Mouse (Mus musculus) liver, embryonic 14.5 days (tissue): ENCODE data around the gene Vamp8. TPM values are rescaled to one million over a fixed set of nuclear protein-coding genes. Genes with fewer than 3 reads are reported as not detected.

ENCODE experiments used
- ATAC-seq: fragments of 200-750 bp; cut with Nextera tagmentation; 2 replicates; pipeline ENCODE4 v1.8.0; 2017; ENCODE audit warnings: moderate number of reproducible peaks, mild to moderate bottlenecking, moderate library complexity; ENCODE audit not compliant: insufficient read depth
- DNase-seq, 3 experiments: peaks; one replicate each; pipeline ENCODE4 v3.0.0-alpha.2; 2012 to 2013; ENCODE audit warnings: low read depth in 3 of 3, low spot score in 3 of 3
- H3K27ac ChIP-seq: fragments of 300-500 bp; sonication (generic); 2 replicates; pipeline ENCODE4 v1.5.1; 2014; ENCODE audit warnings: moderate library complexity, mild to moderate bottlenecking, control low read depth, inconsistent platforms
- H3K27me3 ChIP-seq: fragments of 300-500 bp; sonication (generic); 2 replicates; pipeline ENCODE4 v1.6.1; 2014; ENCODE audit warnings: mild to moderate bottlenecking, low read length, moderate library complexity; ENCODE audit not compliant: control insufficient read depth, insufficient read depth
- H3K36me3 ChIP-seq: fragments of 300-500 bp; sonication (generic); replicated peaks from 2 replicates; pipeline ENCODE4 v1.6.1; 2014; ENCODE audit warnings: low read depth; ENCODE audit not compliant: control insufficient read depth, insufficient read depth
- H3K4me1 ChIP-seq, 2 experiments: fragments of 200-500 bp in 1 of 2; fragments of 300-500 bp in 1 of 2; sonication (generic) in 1 of 2; replicated peaks; 2 replicates each; pipeline ENCODE4 v1.6.1; 2012 to 2014; ENCODE audit warnings: antibody characterized with exemption in 1 of 2, inconsistent platforms in 1 of 2, low read length in 1 of 2; ENCODE audit not compliant: control insufficient read depth in 2 of 2, insufficient read depth in 2 of 2
- H3K4me2 ChIP-seq: fragments of 300-500 bp; sonication (generic); 2 replicates; pipeline ENCODE4 v1.6.1; 2014; ENCODE audit warnings: low read depth, mild to moderate bottlenecking, control low read depth, moderate library complexity
- H3K4me3 ChIP-seq, 2 experiments: fragments of 200-500 bp in 1 of 2; fragments of 300-500 bp in 1 of 2; sonication (generic) in 1 of 2; 2 replicates each; pipeline ENCODE4 v1.5.1; 2012 to 2014; ENCODE audit warnings: low read depth in 2 of 2, low read length in 2 of 2, mild to moderate bottlenecking in 2 of 2, control low read depth in 1 of 2, inconsistent platforms in 1 of 2, moderate library complexity in 1 of 2; ENCODE audit not compliant: insufficient read depth in 1 of 2
- H3K9ac ChIP-seq: fragments of 300-500 bp; sonication (generic); replicated peaks from 2 replicates; pipeline ENCODE4 v1.6.1; 2014; ENCODE audit warnings: mild to moderate bottlenecking, control low read depth, moderate library complexity
- H3K9me3 ChIP-seq: fragments of 300-500 bp; sonication (generic); 2 replicates; pipeline ENCODE4 v1.6.1; 2016; ENCODE audit warnings: low read length, mixed read lengths; ENCODE audit not compliant: control insufficient read depth
- CTCF ChIP-seq: IDR thresholded peaks from 2 replicates; pipeline ENCODE4 v1.5.1; 2016; ENCODE audit warnings: antibody characterized with exemption, low read depth, control low read depth
- EP300 ChIP-seq: IDR thresholded peaks from 2 replicates; pipeline ENCODE4 v1.6.1; 2016; ENCODE audit warnings: antibody characterized with exemption, low read depth
- WGBS: fragments of 180-500 bp; shearing (Covaris S2); extraction: QIAGEN DNeasy Blood & Tissue Kit; methylation state at CpG from one replicate; pipeline ENCODE4 v1.1.7; 2014; ENCODE audit not compliant: insufficient replicate concordance; 5-methylcytosine and 5-hydroxymethylcytosine counted together
- polyA plus RNA-seq, 2 experiments: library from polyadenylated mRNA; depleted of rRNA in 1 of 2; stranded (reverse) in 1 of 2; unstranded in 1 of 2; fragments of >200 nt; fragmentation: Nextera tagmentation in 1 of 2; extraction: Ambion mirVana in 1 of 2; gene quantifications; 2 replicates each; pipeline versions ENCODE4 v1.2.1 to v1.2.3; 2012 to 2014

Vamp8 gene
- polyA plus RNA-seq, 2 experiments = 188 to 276 TPM

- peak; percentile 83 for ATAC-seq
- WGBS = under 1% methylated on average over 33 of the region's 33 CpGs
Observed at GRCm38 (mm10) chr6:72414076-72414756, 23.7 kb upstream of the Vamp8 start, which contains the start of gene Ggcx. TSS of gene Ggcx (plus strand) at chr6:72414308.

DNA sequence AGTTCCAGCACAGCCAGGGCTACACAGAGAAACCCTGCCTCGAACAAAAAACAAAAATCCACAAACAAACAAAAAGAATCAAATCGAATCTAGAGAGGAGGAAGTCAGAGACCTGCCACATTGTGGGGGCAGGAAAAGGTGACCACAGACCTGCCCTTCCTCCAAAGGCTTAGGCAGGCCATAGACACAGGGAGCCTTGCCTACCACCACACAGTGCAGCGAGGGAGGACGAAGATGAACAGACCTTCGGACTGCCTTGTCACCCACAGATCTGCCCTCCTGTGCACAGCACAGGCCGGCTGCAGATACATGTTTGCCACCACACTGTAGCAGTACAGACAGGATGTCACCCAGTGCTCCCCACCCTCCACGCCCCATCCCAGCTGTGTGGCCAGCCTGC lies 20.0 kb upstream of the Vamp8 start:
- TF ChIP-seq EP300 (no peak), CTCF (no peak)
- WGBS = 28% methylated on average over 7 of the region's 7 CpGs

More at GRCm38 (mm10) chr6:72414076-72414756, 23.7 kb upstream of the Vamp8 start, which contains the start of gene Ggcx:
- no peaks in the 10 kb centered on the region; the same call in none of the 2 replicates for H3K36me3 ChIP-seq
- peak; percentile 87 to 89 (median 87) for DNase-seq
- H3K9me3 ChIP-seq = no peaks in the 10 kb centered on the region
- TF ChIP-seq EP300 (no peak), CTCF (peak; percentile 17; the same call in 1 of the 2 replicates)
- H3K9ac ChIP-seq = peak within 1 kb of the TSS; percentile 80
- peak within 1 kb of the TSS; percentile 86 for H3K4me2 ChIP-seq
- peaks cover 17 to 26% of the 10 kb centered on the region in 2 experiments for H3K4me1 ChIP-seq
- H3K27ac ChIP-seq = peak within 1 kb of the TSS; percentile 45
- H3K4me3 ChIP-seq = peak within 1 kb of the TSS; percentile 65 to 84
- H3K27me3 ChIP-seq = no peaks in the 10 kb centered on the region

DNA sequence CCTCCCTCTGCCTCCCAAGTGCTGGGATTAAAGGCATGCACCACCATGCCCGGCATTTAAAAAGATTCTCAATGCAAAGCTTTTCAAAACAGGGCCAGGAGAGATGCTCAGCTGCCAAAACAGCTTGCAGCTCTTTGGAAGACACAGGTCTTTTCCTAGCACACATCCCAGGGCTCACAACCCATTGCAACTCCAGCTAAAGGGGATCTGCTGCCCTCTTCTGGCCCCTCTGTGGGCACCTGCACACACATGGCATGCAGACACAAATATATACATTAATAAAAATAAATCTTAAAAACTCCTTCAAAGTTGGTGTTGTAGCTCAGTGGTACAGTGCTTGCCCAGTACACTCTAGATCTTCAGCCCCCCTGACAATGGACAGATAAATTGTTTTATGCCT lies 19.5 kb upstream of the Vamp8 start:
- H3K36me3 ChIP-seq = no peaks in the 10 kb centered on the region
- ATAC-seq (no peak), DNase-seq (no peak)
- peaks cover 5 to 9% of the 10 kb centered on the region in 2 experiments for H3K4me1 ChIP-seq
- H3K4me3 ChIP-seq = no peak overlapping the region
- no peak overlapping the region for H3K9ac ChIP-seq
- H3K4me2 ChIP-seq = no peak overlapping the region
- no peak for TF ChIP-seq EP300
- peak; percentile 55 for TF ChIP-seq CTCF
- no peak overlapping the region for H3K27ac ChIP-seq
- 11% methylated on average over 1 of the region's 1 CpGs for WGBS
- no peaks in the 10 kb centered on the region for H3K9me3 ChIP-seq
- H3K27me3 ChIP-seq = no peaks in the 10 kb centered on the region

More for the DNA sequence above, 20.0 kb upstream of the Vamp8 start:
- H3K4me2 ChIP-seq = no peak overlapping the region
- H3K4me3 ChIP-seq = no peak overlapping the region
- H3K27ac ChIP-seq = no peak overlapping the region
- no peaks in the 10 kb centered on the region for H3K36me3 ChIP-seq
- ATAC-seq = no peak
- H3K9ac ChIP-seq = no peak overlapping the region
- H3K4me1 ChIP-seq = peaks cover 6 to 12% of the 10 kb centered on the region in 2 experiments
- DNase-seq = no peak
- H3K27me3 ChIP-seq = no peaks in the 10 kb centered on the region
- no peaks in the 10 kb centered on the region for H3K9me3 ChIP-seq

- Histone ChIP-seq H3K27me3 (no peaks in the 10 kb centered on the region), H3K4me2 (no peak overlapping the region), H3K4me1 (peaks cover 4 to 7% of the 10 kb centered on the region in 2 experiments), H3K27ac (no peak overlapping the region), H3K4me3 (no peak overlapping the region), H3K9me3 (no peaks in the 10 kb centered on the region), H3K9ac (no peak overlapping the region), H3K36me3 (no peaks in the 10 kb centered on the region)
- DNase-seq (peak; percentile 59 to 68 (median 68)), ATAC-seq (no peak)
- peak; percentile 75 for TF ChIP-seq CTCF
- TF ChIP-seq EP300 = no peak
- WGBS = 12% methylated on average over 3 of the region's 3 CpGs
Observed at GRCm38 (mm10) chr6:72409567-72409966, 19.1 kb upstream of the Vamp8 start.

DNA sequence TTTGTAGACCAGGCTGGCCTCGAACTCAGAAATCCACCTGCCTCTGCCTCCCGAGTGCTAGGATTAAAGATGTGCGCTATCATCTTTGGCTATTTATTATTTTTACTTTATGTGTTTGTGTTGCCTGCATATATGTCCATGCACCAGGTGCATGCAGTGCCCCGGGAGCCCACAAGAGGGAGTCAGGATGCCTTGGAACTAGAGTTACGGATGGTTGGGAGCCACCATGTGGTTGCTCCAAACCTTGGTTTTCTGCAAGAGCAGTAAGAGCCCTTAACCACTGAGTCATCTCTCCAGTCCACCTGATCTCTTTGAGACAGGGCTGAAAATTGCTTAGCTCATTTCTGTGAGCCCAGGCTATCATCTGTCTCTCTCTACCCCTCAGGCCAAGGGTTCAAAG lies 16.6 kb upstream of the Vamp8 start:
- WGBS = 3% methylated on average over 5 of the region's 5 CpGs
- H3K27ac ChIP-seq = no peak overlapping the region
- peak; percentile 74 for ATAC-seq
- H3K4me3 ChIP-seq = no peak overlapping the region
- TF ChIP-seq CTCF (peak; percentile 99), EP300 (no peak)
- H3K9ac ChIP-seq = no peak overlapping the region
- H3K27me3 ChIP-seq = no peaks in the 10 kb centered on the region
- no peaks in the 10 kb centered on the region for H3K9me3 ChIP-seq
- H3K36me3 ChIP-seq = no peaks in the 10 kb centered on the region
- peaks cover 0 to 3% of the 10 kb centered on the region in 2 experiments; a peak in 1 of 4 replicates for H3K4me1 ChIP-seq
- DNase-seq = peak; percentile 83 to 86 (median 84)
- H3K4me2 ChIP-seq = no peak overlapping the region
